Mouse (Mus musculus) yolk sac, embryonic 10.5 days (tissue): ENCODE measurements around the gene Hist1h4j.
A peak's percentile ranks its signal among the peaks of the same experiment; 100 is the strongest.

Experiments used
- DNase-seq: peaks from one replicate; pipeline ENCODE4 v3.0.0-alpha.2; 2017; ENCODE audit warnings: low spot score

Gene Hist1h4j

DNA sequence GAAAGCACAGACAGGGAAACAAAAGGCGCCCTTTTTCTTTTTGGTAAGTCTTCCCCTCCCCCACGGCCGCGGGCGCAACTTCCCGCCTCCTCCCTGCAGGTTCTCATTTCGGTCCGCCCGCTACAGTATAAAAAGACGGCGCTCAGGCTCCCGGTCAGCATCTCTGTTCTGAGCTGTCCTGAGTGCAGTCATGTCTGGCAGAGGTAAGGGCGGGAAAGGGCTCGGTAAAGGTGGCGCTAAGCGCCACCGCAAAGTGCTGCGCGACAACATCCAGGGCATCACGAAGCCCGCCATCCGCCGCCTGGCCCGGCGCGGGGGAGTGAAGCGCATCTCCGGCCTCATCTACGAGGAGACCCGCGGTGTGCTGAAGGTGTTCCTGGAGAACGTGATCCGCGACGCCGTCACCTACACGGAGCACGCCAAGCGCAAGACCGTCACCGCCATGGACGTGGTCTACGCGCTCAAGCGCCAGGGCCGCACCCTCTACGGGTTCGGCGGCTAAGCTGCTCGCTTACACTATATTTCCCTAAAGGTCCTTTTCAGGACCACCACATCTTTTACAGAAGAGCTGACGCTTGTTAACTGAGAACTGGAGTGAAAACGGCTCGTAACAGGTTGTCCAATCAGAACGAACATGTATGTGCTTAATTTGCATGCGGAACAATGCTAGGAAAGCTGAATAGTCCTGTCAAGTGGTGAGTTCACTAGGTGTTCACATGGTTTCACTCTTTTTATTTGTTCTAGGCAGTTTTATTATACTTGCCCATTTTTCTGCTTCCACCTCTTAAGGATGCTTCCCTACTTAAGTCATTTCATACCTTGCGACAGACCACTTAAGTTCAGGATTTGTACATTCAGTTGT is at the start of gene Hist1h4j:
Gene Hist1h4j (plus strand): TSS at position 159 of the 862 bp plus-strand sequence.
- peak; percentile 92 for DNase-seq

DNA sequence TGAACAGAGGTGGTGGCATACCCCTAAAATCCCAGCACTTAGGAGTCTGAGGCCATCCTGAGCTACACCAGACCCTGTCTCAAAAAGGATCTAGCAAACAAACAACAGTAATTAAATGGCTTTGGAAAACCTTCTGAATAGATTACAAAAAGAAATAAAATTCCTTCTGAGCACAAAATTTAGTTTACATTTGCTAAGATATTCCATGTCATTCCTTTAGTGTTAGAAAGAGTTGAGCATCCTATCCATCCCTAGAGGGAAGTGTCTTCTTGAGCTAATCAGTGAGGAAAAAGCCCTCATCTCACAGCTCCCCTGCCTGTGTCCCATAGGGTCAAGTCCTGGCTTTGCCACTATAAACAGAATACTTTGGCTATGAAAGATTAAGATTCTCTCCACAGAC is 37.1 kb upstream of the Hist1h4j start, which contains the start of gene Olfr1359:
Gene Olfr1359 (plus strand): TSS at position 301 of the 400 bp plus-strand sequence.
- DNase-seq, result no peak

DNA sequence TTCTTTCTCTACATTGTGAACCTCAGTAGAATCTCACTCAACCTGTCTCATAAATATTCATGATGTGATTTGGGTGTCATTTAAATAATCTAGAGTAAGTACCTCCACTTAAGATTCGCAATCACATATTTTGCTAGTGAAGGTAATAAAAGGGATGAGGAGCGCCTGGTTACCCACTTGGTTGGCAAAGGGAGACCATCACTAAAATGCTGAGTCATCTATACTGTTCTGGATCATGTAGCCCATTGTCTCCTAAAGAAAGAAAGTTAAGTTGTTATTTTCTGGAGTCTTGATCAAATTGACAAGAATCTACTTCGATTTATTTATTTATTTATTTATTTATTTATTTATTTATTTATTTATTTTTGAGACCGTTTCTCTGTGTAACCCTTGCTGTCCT is 28.2 kb upstream of the Hist1h4j start:
- DNase-seq, result no peak

DNA sequence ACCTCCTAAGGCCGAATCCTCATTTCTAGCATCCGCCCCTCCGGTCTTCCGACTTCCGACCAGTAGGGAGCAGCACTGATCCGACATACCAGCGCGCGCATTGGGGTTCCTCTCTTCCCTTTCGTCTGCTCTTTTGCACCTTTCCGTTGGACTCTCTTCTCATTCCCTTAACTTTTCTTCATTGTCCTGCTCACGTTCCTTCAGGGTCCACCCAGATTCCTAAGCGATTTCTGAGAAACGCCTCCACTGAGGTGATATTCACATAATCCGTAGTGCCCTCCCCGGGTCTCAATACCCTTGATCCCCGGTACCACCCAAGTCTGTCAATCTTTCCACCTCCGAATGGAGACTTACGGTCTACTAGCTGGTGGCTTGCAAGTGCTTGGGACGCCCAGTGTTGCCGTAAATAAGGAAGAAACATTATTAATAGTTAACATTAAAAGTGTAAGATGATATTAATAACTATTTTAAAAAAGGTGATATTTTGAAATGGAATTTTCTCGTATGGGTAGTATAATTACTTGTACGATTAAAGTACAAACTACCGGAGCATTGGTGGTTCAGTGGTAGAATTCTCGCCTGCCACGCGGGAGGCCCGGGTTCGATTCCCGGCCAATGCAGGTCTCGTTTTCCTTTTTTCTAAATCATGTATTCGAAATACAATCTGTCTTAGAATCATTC is 24.7 kb upstream of the Hist1h4j start:
- peak; percentile 89 for DNase-seq

DNA sequence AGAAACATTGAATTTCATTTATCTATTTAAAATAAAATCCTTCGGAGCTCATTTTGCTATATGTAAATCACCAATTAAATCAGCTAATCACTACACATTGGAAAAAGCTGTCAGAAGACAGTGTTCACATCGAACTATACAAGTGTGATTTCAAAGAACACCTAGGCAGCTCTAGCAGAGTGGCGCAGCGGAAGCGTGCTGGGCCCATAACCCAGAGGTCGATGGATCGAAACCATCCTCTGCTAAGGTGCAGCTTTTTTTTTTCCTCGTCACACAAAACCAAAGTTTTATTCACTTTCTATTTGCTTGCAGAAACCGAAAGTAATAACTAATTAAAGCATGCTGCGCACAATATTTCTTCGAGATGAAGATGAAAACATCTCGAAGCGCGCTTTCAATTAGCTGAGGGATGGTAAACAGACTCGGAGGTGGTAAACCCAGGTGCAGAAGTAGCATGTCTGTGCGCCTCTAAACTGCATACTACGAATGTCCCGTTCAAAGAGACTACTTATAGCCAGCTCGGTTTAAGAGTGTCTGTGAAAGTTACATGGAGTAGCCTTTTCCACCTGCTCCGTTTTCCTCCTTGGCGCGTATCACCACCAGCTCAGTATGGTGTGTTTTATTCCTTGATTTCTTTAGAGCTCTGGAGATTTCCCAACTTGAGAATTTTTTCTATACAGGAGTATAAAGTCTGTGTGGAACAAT is 23.9 kb upstream of the Hist1h4j start:
- peak; percentile 81 for DNase-seq

DNA sequence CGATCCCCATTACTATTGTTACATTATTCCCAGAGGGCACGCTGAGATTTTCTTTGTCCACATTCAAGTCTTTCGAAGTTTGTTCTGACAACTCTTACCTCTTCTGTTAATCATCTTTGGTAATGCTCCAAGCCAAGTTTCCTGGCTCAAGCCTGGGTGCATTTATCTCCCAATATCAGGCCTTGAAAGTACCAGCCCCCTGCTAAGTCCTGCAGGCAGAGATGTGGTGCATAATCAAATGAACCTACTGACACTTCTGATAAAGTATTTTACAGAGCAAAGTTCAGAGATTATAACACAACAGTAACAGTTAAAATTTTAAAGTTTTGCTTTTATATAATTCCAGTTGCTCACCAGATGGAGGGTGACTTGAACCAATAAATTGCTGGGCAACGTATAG is 23.2 kb upstream of the Hist1h4j start:
- no peak for DNase-seq

DNA sequence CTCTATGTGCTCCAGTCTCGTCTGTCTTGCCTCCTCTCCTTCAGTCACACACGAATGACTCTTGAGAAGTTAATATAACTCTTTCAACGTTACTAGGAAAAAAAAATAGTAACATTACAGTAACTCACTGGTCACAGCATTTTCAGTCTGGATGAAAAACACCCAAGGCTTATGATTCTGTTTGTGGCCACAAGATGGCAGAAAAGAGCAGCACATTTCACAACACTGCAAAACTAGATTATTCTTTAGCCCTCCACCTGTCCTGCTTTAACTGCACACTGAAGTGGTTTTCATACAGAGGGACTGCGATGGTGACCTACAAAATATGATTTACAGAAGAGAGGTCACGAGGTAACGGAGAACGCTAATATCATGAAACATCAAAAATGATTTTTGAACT is 20.1 kb upstream of the Hist1h4j start:
- DNase-seq, result peak; percentile 64

DNA sequence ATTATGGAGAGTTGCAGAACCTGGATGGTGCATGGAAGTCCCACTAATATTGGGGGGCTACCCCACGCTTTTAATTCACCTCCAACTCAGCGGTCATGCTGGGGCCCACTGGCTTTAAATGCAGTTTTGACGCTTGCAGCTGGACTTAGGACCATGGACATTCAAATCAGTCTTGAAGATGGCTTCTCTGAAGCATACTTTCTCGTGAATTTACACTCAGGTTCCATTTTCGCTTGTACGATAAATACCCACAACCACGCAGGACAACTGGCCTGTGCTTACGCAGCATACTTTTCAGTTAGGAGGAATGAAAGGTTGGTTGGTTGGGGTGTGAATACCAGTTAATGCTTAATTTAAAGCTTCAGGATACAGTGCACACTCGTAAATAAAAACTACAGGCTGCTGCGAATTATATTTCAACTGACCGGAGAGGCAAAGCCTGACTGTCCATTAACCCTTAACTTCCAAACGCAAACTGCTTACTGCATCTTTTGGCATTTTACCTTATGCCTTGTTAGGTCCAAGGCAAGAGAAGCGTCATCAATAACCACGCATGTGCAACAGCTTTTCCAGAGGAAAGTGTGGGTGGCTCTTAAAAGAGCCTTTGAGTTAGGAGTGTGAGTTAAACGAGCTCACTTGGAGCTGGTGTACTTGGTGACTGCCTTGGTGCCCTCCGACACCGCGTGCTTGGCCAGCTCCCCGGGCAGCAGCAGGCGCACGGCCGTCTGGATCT is 19.6 kb upstream of the Hist1h4j start:
- peak; percentile 62 for DNase-seq

DNA sequence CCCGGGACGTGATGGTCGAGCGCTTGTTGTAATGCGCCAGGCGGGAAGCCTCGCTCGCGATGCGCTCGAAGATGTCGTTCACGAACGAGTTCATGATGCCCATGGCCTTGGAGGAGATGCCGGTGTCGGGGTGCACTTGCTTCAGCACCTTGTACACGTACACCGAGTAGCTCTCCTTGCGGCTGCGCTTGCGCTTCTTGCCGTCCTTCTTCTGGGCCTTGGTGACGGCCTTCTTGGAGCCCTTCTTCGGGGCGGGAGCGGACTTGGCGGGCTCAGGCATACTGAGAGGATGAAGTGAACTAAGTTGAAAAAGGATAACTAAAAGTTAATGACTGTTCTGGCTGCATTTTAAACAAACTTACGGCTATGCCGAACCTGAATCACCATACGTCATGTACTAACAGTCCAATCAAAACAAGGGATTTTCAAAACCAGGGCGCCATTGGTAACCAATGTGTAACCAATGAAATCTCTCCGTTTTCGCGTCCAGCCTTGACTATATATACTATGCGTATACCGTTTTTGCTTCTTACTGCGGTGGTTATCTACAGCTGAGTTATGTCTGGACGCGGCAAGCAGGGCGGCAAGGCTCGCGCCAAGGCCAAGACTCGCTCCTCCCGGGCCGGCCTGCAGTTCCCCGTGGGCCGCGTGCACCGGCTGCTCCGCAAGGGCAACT is 18.9 kb upstream of the Hist1h4j start, which contains the start of the genes Hist1h2bl and Hist1h2ai:
Gene Hist1h2bl (minus strand): TSS at position 280 of the 676 bp plus-strand sequence.
Gene Hist1h2ai (plus strand): TSS at position 559 of the 676 bp plus-strand sequence.
- DNase-seq, result peak; percentile 96

DNA sequence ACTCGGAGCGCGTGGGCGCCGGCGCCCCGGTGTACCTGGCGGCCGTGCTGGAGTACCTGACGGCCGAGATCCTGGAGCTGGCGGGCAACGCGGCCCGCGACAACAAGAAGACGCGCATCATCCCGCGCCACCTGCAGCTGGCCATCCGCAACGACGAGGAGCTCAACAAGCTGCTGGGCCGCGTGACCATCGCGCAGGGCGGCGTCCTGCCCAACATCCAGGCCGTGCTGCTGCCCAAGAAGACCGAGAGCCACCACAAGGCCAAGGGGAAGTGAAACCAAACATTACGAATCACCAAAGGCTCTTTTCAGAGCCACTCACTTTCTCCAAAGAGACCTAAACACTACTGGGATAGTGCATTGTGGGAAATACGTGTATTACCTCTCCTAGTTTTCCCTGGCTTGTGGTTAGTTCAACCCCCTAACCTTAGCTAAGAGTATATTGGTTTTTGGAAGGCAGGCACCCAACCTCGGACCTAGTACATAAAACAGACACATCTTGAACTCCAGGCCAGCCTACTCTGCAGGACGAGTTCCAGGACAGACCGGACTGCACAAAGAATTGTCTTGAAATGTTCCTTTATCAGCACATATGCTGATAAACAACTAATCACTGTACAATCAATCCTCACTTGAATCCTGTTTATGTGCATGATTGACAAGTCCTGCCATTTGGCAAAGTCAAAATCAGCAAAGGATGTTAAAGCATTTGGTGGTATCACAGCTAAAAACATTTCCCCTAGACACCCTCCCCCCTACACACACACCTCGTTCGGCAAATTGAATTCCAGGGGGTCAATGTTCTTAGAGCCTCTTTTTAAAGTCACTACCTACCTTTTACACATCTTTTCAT is 18.1 kb upstream of the Hist1h4j start:
- peak; percentile 77 for DNase-seq

DNA sequence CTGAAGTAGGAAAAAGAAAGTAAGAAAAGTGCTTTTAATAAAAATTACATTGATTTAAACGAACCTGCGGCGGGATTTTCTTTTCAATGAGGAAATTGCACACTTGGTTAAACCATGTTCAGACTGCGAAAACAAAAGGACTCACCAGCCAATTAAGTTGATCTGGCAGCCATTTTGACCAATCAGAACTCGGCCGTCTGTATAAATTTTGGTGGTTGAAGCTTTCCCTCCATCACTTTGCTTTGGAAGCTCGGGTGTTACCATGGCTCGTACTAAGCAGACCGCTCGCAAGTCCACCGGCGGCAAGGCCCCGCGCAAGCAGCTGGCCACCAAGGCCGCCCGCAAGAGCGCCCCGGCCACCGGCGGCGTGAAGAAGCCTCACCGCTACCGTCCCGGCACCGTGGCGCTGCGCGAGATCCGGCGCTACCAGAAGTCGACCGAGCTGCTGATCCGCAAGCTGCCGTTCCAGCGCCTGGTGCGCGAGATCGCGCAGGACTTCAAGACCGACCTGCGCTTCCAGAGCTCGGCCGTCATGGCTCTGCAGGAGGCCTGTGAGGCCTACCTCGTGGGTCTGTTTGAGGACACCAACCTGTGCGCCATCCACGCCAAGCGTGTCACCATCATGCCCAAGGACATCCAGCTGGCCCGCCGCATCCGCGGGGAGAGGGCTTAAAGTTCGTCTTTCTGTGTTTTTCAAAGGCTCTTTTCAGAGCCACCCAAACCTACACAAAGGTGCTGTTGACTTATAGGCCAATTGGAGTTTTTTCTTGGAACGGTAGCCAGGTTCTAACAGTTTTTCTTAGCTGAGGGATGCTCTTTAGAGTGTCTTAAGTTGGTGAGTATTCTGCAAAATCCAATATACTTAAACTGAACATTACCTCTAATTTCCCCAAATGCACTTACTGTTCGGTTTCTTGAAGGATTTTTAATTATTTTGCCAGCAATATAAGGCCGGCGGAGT is 17.2 kb upstream of the Hist1h4j start, which contains the start of gene Hist1h3h:
Gene Hist1h3h (plus strand): TSS at position 263 of the 961 bp plus-strand sequence.
- peak; percentile 95 for DNase-seq

DNA sequence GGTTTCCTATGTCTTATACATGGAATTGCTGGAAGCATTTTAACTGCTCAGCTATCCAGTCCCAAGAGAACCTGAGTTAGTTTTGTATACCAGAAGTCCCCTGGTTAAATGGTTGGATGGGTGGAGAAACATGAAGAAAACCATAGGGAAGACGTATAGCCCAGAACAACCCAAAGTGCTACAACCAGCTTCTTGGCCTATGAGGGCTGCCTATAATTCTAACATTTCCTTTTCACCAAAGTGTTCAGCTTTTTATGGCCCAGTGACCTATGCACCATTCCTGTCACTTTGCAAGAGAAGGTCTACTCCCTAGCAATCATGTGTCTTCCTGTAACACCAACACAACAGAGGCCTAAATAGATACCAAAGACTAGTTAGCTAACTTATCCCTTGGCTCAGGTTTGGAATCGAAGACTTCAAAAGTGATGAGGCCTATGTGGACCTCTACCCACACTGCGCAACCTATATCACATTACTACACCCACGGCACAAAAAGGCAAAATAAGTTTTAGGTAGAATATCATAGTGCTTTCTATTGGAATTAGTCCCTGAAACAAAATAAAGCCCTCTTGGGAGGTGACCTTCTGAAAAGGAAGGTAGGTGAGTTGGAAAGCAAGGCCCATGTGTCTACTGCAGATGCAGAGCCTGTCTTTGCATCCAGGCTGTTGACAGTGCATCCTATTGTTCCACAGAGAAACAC is 16.3 kb upstream of the Hist1h4j start:
- peak; percentile 70 for DNase-seq

DNA sequence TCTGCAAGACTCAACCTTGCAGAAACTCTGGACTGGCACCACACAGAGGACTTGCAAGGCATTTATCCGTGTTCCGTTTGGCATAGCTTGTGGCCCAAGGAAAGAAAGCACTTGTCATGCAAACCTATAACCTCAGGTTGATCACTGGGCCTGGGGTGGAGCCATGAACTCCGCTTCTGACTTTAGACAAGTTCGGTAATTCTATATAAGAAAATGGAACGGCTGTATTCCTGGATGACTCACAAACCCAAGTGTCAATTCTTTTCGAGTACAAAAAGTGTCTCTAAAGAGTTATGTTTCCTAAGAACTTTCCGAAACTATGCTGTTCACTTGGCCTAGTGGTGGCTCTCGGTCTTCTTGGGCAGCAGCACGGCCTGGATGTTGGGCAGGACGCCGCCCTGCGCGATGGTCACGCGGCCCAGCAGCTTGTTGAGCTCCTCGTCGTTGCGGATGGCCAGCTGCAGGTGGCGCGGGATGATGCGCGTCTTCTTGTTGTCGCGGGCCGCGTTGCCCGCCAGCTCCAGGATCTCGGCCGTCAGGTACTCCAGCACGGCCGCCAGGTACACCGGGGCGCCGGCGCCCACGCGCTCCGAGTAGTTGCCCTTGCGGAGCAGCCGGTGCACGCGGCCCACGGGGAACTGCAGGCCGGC is 13.6 kb upstream of the Hist1h4j start:
- peak; percentile 48 for DNase-seq

DNA sequence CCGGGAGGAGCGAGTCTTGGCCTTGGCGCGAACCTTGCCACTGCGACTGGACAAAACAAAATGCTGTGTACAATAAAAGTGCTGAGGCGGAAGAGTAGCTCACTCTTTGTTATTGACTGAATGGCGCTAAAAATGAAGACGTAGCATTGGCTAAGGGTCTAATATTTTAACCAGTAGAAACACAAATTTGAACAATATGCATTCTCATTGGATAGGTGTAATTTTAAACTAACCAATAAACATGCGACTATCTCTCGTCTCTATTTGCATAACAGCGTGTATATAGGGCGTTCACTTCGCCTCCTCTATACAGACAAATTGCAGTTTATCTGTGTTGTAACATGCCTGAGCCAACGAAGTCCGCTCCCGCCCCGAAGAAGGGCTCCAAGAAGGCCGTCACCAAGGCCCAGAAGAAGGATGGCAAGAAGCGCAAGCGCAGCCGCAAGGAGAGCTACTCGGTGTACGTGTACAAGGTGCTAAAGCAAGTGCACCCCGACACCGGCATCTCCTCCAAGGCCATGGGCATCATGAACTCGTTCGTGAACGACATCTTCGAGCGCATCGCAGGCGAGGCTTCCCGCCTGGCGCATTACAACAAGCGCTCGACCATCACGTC is 13.0 kb upstream of the Hist1h4j start, which contains the start of gene Hist1h2bm:
Gene Hist1h2bm (plus strand): TSS at position 288 of the 616 bp plus-strand sequence.
- DNase-seq, result peak; percentile 92

DNA sequence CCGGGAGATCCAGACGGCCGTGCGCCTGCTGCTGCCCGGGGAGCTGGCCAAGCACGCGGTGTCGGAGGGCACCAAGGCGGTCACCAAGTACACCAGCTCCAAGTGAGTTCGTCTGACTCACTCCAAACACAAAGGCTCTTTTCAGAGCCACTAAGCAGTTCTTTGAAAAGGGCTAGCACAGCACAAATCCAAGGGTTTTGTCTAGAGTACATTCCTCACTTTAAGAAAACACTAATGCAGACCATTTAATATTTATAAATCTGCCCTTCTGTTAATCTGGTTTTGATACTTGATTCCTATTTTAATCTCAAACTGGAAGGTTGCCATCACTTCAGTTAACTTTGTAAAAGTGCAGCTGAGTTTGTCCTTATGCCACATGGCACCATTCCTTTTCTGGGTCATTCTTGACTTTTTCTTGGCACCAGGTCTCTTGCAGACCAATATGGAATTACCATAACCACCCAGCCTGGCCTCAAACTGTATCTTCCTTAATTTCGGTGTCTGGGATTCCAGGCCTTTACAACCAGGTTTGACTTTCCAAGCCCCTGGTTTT is 12.4 kb upstream of the Hist1h4j start:
- peak; percentile 60 for DNase-seq

DNA sequence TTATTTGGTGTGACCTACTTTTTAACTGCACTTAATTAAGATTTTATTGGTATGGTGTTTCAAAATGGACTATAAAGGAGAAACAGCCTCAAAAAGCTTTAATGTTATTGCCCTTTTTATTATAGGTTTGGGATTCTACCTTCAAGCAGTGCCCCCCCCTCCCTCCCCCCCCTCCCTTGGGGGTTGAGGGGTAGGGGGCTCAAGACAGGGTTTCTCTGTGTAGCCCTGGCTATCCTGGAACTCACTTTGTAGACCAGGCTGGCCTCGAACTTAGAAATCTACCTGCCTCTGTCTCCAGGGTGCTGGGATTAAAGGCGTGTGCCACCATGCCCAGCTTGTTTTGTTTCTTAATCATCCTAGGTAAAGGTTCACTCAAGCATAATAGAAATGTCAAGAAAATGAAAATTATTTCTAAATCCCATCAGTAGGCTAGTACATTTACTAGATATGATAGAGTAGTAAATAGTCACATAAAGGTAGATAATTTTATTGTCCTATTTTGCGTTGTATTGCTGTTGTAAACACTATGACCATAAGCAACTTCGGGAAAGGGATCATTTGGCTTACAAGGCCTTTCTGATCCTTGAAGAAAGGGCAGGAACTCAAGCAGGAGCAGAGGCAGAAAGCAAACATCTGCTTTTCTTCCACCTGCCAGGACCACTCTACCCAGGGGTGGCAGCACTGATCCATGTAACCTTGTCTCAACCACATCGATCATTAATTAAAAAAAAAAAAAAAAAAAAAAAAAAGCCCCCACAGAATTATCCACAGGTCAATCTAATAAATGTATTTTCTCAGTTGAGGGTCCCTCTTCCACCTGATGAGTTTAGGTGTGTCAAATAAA is 11.6 kb upstream of the Hist1h4j start:
- no peak for DNase-seq
